Mouse (Mus musculus): ENCODE data around the gene Otx1.

DNA sequence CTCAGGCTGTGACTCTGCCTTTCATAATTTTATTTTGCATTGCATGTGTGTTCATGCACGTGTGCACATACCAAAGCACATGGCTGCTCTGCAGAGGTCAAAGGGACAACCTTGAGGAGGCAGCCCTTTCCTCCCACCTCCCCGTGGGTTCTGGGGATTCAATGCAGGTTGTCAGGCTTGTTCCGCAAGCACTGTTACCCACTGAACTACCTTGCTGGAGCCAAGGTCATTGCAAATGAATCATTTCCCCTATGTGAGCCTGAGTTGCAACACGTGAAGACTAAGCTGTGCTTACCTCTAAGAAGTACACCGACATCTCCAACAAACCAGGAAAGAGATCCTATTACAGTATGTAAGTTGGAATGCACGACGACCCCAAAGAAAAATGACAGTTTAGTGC lies 48.2 kb upstream of the Otx1 start:
- TF ChIP-seq CTCF (IDR thresholded peaks at IDR 0.05) = no peak
- TF ChIP-seq EP300 (IDR thresholded peaks at IDR 0.05) = no peak

Data from lung, postnatal 0 days (tissue).